Mouse (Mus musculus): ENCODE data around the gene Ntng2. TPM values are rescaled to one million over a fixed set of nuclear protein-coding genes. Genes with fewer than 3 reads are reported as not detected.

The Ntng2 gene
- polyA plus RNA-seq (2014; fragmentation: Nextera tagmentation; extraction: Ambion mirVana), result 0.60 and 0.68 TPM in 2 replicates

- Histone ChIP-seq H3K27me3 (ENCODE audit: control insufficient read depth, insufficient read depth, low read length) (peaks cover 60% of the 10 kb centered on the region), H3K9ac (ENCODE audit: low read length) (peak within 1 kb of the TSS; percentile 52; the same call in 1 of the 2 replicates), H3K4me2 (ENCODE audit: low read depth, severe bottlenecking) (peak within 1 kb of the TSS; percentile 97), H3K27ac (replicated peaks; ENCODE audit: low read depth, low read length) (no peak within 1 kb of the TSS), H3K36me3 (ENCODE audit: control insufficient read depth, insufficient read depth, low read length) (no peaks in the 10 kb centered on the region), H3K4me3 (ENCODE audit: low read depth, low read length) (peak within 1 kb of the TSS; percentile 60), H3K4me1 (ENCODE audit: control insufficient read depth, insufficient read depth, low read length) (peaks cover 42% of the 10 kb centered on the region), H3K9me3 (ENCODE audit: control insufficient read depth, low read length) (no peaks in the 10 kb centered on the region)
- ATAC-seq (ENCODE audit: insufficient number of reproducible peaks, low FRiP score, low TSS enrichment, low read depth) (peak; percentile 15; the same call in 1 of the 2 replicates), DNase-seq (ENCODE audit: low spot score) (peak; percentile 64)
- WGBS, result under 1% methylated on average over 52 of the region's 54 CpGs
These were observed at the start of gene Ntng2 for GRCm38 (mm10) chr2:29252599-29253204. Gene Ntng2 (minus strand): TSS chr2:29253005.

GRCm38 (mm10) chr2:29295557-29295956, 42.8 kb upstream of the Ntng2 start:
- no peak overlapping the region for H3K4me3 ChIP-seq (ENCODE audit: low read depth, low read length)
- 77% methylated on average over 3 of the region's 3 CpGs for WGBS
- H3K9ac ChIP-seq (ENCODE audit: low read length), result no peak overlapping the region
- H3K4me1 ChIP-seq (ENCODE audit: control insufficient read depth, insufficient read depth, low read length), result no peaks in the 10 kb centered on the region
- H3K27ac ChIP-seq (replicated peaks; ENCODE audit: low read depth, low read length), result no peak overlapping the region
- H3K9me3 ChIP-seq (ENCODE audit: control insufficient read depth, low read length), result no peaks in the 10 kb centered on the region; the same call in 1 of the 2 replicates
- ATAC-seq (ENCODE audit: insufficient number of reproducible peaks, low FRiP score, low TSS enrichment, low read depth) (no peak), DNase-seq (ENCODE audit: low spot score) (no peak)
- H3K36me3 ChIP-seq (ENCODE audit: control insufficient read depth, insufficient read depth, low read length), result no peaks in the 10 kb centered on the region
- no peak overlapping the region for H3K4me2 ChIP-seq (ENCODE audit: low read depth, severe bottlenecking)
- no peaks in the 10 kb centered on the region for H3K27me3 ChIP-seq (ENCODE audit: control insufficient read depth, insufficient read depth, low read length)

DNA sequence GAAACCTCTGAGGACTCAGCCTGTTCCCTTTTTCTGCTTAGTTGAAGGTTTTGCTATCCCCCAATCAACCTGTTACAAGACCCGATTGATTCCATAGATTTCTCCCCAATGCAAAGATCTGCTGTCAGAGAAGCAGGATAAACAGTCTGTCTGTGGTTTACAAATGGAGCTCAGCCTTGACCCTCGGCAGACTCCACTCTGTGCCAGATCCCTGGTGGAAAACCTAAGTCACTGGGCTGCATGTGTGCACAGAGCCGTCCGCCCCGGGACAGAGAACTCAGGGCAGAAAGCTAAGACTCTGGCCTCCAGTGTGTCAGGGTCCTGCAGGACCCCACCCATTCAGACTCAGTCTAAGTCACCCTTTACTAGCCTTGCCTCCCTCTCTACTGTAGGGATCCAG, 34.8 kb upstream of the Ntng2 start:
- Histone ChIP-seq H3K4me2 (ENCODE audit: low read depth, severe bottlenecking) (no peak overlapping the region), H3K27me3 (ENCODE audit: control insufficient read depth, insufficient read depth, low read length) (no peaks in the 10 kb centered on the region), H3K4me1 (ENCODE audit: control insufficient read depth, insufficient read depth, low read length) (no peaks in the 10 kb centered on the region), H3K9ac (ENCODE audit: low read length) (no peak overlapping the region), H3K4me3 (ENCODE audit: low read depth, low read length) (no peak overlapping the region), H3K9me3 (ENCODE audit: control insufficient read depth, low read length) (no peaks in the 10 kb centered on the region), H3K36me3 (ENCODE audit: control insufficient read depth, insufficient read depth, low read length) (no peaks in the 10 kb centered on the region), H3K27ac (replicated peaks; ENCODE audit: low read depth, low read length) (no peak overlapping the region)
- ATAC-seq (ENCODE audit: insufficient number of reproducible peaks, low FRiP score, low TSS enrichment, low read depth) (no peak), DNase-seq (ENCODE audit: low spot score) (no peak)
- 81% methylated on average over 5 of the region's 5 CpGs for WGBS

- no peaks in the 10 kb centered on the region for H3K36me3 ChIP-seq (ENCODE audit: control insufficient read depth, insufficient read depth, low read length)
- ATAC-seq (ENCODE audit: insufficient number of reproducible peaks, low FRiP score, low TSS enrichment, low read depth), result no peak
- no peaks in the 10 kb centered on the region for H3K27me3 ChIP-seq (ENCODE audit: control insufficient read depth, insufficient read depth, low read length)
- no peaks in the 10 kb centered on the region for H3K4me1 ChIP-seq (ENCODE audit: control insufficient read depth, insufficient read depth, low read length)
- DNase-seq (ENCODE audit: low spot score), result no peak
- no peak overlapping the region for H3K4me2 ChIP-seq (ENCODE audit: low read depth, severe bottlenecking)
- H3K4me3 ChIP-seq (ENCODE audit: low read depth, low read length), result no peak overlapping the region
- 71% methylated on average over 5 of the region's 5 CpGs for WGBS
- H3K27ac ChIP-seq (replicated peaks; ENCODE audit: low read depth, low read length), result no peak overlapping the region
- no peak overlapping the region for H3K9ac ChIP-seq (ENCODE audit: low read length)
- H3K9me3 ChIP-seq (ENCODE audit: control insufficient read depth, low read length), result no peaks in the 10 kb centered on the region
These were observed 24.9 kb upstream of the Ntng2 start for GRCm38 (mm10) chr2:29277703-29278121.

GRCm38 (mm10) chr2:29271803-29272518, 19.2 kb upstream of the Ntng2 start:
- no peak for DNase-seq (ENCODE audit: low spot score)
- Histone ChIP-seq H3K36me3 (ENCODE audit: control insufficient read depth, insufficient read depth, low read length) (no peaks in the 10 kb centered on the region), H3K9me3 (ENCODE audit: control insufficient read depth, low read length) (no peaks in the 10 kb centered on the region), H3K27ac (replicated peaks; ENCODE audit: low read depth, low read length) (no peak overlapping the region), H3K4me1 (ENCODE audit: control insufficient read depth, insufficient read depth, low read length) (no peaks in the 10 kb centered on the region; the same call in 1 of the 2 replicates), H3K4me2 (ENCODE audit: low read depth, severe bottlenecking) (no peak overlapping the region), H3K27me3 (ENCODE audit: control insufficient read depth, insufficient read depth, low read length) (no peaks in the 10 kb centered on the region), H3K4me3 (ENCODE audit: low read depth, low read length) (no peak overlapping the region), H3K9ac (ENCODE audit: low read length) (no peak overlapping the region)
- 61% methylated on average over 7 of the region's 7 CpGs for WGBS
- ATAC-seq (ENCODE audit: insufficient number of reproducible peaks, low FRiP score, low TSS enrichment, low read depth), result no peak

DNA sequence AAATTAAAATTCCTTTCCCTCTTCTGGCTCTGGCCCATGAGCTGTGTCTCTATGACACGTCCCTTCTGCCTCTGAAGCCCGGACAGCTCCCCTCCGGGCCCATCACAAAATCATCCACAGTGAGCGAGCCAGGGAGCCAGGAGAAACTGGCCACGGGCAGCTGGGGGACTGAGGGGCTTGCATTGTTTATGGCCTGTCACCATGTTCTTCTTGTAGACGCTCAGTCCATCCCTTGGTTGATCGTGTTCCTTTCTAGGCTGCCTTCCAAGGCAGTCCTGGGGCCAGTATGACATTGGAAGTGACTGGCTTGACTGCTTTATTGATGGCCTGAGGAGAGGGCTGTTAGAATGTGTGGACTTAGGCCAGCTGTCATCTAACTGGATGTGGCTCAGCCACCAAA, 18.3 kb upstream of the Ntng2 start:
- Histone ChIP-seq H3K36me3 (ENCODE audit: control insufficient read depth, insufficient read depth, low read length) (no peaks in the 10 kb centered on the region), H3K9me3 (ENCODE audit: control insufficient read depth, low read length) (no peaks in the 10 kb centered on the region), H3K27ac (replicated peaks; ENCODE audit: low read depth, low read length) (no peak overlapping the region), H3K9ac (ENCODE audit: low read length) (no peak overlapping the region), H3K27me3 (ENCODE audit: control insufficient read depth, insufficient read depth, low read length) (no peaks in the 10 kb centered on the region), H3K4me2 (ENCODE audit: low read depth, severe bottlenecking) (no peak overlapping the region), H3K4me3 (ENCODE audit: low read depth, low read length) (no peak overlapping the region), H3K4me1 (ENCODE audit: control insufficient read depth, insufficient read depth, low read length) (no peaks in the 10 kb centered on the region; the same call in 1 of the 2 replicates)
- no peak for DNase-seq (ENCODE audit: low spot score)
- ATAC-seq (ENCODE audit: insufficient number of reproducible peaks, low FRiP score, low TSS enrichment, low read depth), result no peak
- 72% methylated on average over 7 of the region's 7 CpGs for WGBS

- 47% methylated on average over 4 of the region's 4 CpGs for WGBS
- no peak overlapping the region for H3K9ac ChIP-seq (ENCODE audit: low read length)
- ATAC-seq (ENCODE audit: insufficient number of reproducible peaks, low FRiP score, low TSS enrichment, low read depth), result no peak
- H3K27me3 ChIP-seq (ENCODE audit: control insufficient read depth, insufficient read depth, low read length), result no peaks in the 10 kb centered on the region
- no peaks in the 10 kb centered on the region for H3K9me3 ChIP-seq (ENCODE audit: control insufficient read depth, low read length)
- no peaks in the 10 kb centered on the region for H3K36me3 ChIP-seq (ENCODE audit: control insufficient read depth, insufficient read depth, low read length)
- H3K27ac ChIP-seq (replicated peaks; ENCODE audit: low read depth, low read length), result no peak overlapping the region
- H3K4me3 ChIP-seq (ENCODE audit: low read depth, low read length), result no peak overlapping the region
- no peaks in the 10 kb centered on the region; the same call in 1 of the 2 replicates for H3K4me1 ChIP-seq (ENCODE audit: control insufficient read depth, insufficient read depth, low read length)
- DNase-seq (ENCODE audit: low spot score), result no peak
- H3K4me2 ChIP-seq (ENCODE audit: low read depth, severe bottlenecking), result no peak overlapping the region
These were observed 14.0 kb upstream of the Ntng2 start for GRCm38 (mm10) chr2:29266810-29267209.

DNA sequence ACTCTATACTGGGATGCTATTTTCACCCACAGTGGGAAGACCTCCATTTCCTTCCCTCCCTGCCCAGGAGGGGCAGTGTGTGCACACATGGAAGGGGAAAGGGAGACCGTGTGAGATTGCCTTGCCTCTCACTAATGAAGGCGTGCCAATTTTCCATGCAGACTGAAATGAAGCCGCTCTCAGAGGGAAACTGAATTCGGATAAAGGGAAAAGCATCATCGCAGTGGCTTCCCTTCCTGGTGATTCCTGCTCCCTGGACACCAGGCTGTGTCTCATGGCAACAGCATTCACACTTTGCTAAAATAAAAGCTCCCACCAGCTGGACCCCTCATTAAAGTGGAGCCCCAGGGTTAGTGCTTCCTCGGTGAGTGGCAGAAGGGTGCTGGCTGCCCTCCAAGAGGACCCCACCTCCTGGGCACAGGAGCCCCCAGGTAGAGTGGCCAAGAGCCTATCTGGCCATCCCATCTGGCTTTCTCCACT, 9.7 kb upstream of the Ntng2 start:
- Histone ChIP-seq H3K4me2 (ENCODE audit: low read depth, severe bottlenecking) (no peak overlapping the region), H3K36me3 (ENCODE audit: control insufficient read depth, insufficient read depth, low read length) (no peaks in the 10 kb centered on the region), H3K4me3 (ENCODE audit: low read depth, low read length) (no peak overlapping the region), H3K9me3 (ENCODE audit: control insufficient read depth, low read length) (no peaks in the 10 kb centered on the region), H3K27me3 (ENCODE audit: control insufficient read depth, insufficient read depth, low read length) (no peaks in the 10 kb centered on the region), H3K4me1 (ENCODE audit: control insufficient read depth, insufficient read depth, low read length) (no peaks in the 10 kb centered on the region), H3K9ac (ENCODE audit: low read length) (no peak overlapping the region), H3K27ac (replicated peaks; ENCODE audit: low read depth, low read length) (no peak overlapping the region)
- WGBS, result 69% methylated on average over 6 of the region's 6 CpGs
- ATAC-seq (ENCODE audit: insufficient number of reproducible peaks, low FRiP score, low TSS enrichment, low read depth), result no peak
- DNase-seq (ENCODE audit: low spot score), result no peak
